Mouse (Mus musculus): ENCODE data around the gene Ssbp2.

DNA sequence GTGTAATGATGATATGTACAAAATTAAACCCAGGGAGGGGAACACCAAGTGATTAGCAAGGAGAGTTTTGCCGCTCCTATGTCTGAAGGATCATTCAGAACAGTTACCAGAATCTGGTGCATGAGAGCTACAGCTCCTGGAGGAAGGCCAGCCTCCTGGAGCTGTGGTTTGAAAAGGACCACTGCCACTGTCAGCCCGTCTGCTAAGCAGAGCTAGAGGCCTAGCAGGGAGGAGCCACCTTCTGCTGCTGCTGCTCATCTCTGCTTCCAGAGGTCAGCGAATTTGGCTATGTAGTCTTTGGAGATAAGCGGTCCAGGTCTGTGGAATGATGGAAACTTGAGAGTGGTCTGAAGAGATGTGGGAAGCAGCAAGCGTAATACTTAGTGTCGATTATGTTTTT is 13.4 kb downstream of the Ssbp2 start:
- TF ChIP-seq CTCF (IDR thresholded peaks at IDR 0.05; ENCODE audit: extremely low read depth, insufficient read depth, low read length) (no peak), POLR2A (IDR thresholded peaks at IDR 0.05; ENCODE audit: extremely low read depth, insufficient read depth, low read length) (no peak)

Measured in cortical plate, adult 2 months (tissue).